Mouse (Mus musculus): ENCODE results near the gene Gigyf2. TPM values are rescaled to one million over a fixed set of nuclear protein-coding genes. Genes with fewer than 3 reads are reported as not detected.

The Gigyf2 gene
- polyA plus RNA-seq, 1 experiment from 2014 or later: 46.1 TPM

DNA sequence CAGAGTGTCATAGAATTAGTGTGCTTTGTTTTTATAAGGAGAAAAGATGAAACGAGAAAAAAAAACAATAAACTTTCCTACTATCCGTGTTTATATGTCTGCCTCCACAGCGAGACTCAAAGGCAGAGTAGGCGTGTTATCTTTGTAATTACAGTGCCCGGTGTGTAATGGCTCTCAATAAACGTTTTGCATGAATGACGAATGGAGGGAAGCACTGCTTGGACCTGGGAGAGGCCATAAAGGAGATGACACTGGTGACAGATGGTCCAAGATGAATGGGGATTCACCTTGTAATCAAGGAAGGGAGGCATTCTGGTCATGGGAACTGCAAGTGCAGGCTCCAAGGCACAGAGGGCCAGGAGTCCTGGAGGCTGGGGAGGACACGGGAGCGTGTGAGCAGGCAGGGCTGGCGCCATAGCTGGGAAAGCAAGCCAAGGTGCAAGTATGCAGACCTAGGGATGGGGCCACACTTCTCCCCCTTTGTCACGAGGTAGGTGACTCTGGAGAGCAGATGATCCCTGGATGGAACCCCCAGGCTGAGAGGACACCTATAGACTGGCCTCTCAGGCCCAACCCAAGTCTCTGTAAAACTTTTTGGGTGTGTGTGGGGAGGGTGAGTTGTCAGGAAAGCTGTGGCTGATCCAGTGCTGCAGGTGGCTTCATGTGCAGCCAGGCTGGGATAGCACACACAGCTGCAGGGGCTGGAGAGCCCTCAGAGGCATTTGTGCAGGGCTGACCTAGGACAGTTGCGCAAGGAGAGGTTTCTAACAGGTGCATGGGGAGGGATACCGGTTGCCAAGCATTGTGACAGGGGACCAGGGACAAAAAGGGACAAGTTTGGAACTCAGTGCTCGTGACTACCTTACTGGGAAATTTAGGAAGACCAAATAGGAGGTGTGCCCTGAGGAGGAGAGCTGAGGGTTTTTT, 26.2 kb upstream of the Gigyf2 start:
- WGBS: 76% methylated on average over 14 of the region's 14 CpGs
- no peak overlapping the region for H3K27ac ChIP-seq
- H3K4me3 ChIP-seq: no peak overlapping the region
- no peaks in the 10 kb centered on the region for H3K36me3 ChIP-seq
- DNase-seq (ENCODE audit: low spot score): no peak
- no peaks in the 10 kb centered on the region for H3K27me3 ChIP-seq (ENCODE audit: insufficient read depth, poor library complexity, severe bottlenecking)
- H3K9me3 ChIP-seq: no peaks in the 10 kb centered on the region
- 0 out of 2 replicates have a peak, but pooled peaks cover 6% of the 10 kb centered on the region for H3K4me1 ChIP-seq (replicated peaks)

DNA sequence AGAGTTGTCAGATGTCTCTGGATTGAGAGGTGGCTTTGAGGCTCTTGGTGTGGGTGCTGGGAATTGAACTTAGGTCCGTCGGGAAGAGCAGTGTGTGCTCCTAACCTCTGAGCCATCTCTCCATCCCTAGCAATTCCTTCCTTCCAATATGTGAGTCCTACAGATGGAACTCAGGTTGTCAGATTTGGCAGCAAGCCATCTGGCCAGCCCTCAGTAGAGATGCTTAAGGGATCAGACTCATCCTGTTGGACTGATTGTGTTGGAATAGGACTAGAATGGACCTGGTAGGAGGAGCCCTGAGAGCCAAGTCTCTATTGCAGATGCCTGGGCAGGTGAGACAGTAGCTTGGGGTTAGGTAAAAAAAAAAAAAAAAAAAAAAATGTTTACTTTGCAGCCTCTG, 24.8 kb upstream of the Gigyf2 start:
- Histone ChIP-seq H3K4me3 (no peak overlapping the region), H3K36me3 (no peaks in the 10 kb centered on the region), H3K27me3 (ENCODE audit: insufficient read depth, poor library complexity, severe bottlenecking) (no peaks in the 10 kb centered on the region), H3K9me3 (no peaks in the 10 kb centered on the region), H3K4me1 (replicated peaks) (0 out of 2 replicates have a peak, but pooled peaks cover 6% of the 10 kb centered on the region), H3K27ac (no peak overlapping the region)
- no peak for DNase-seq (ENCODE audit: low spot score)
- WGBS: 88% methylated on average over 2 of the region's 2 CpGs

GRCm38 (mm10) chr1:87308952-87309351, 17.8 kb upstream of the Gigyf2 start:
- Histone ChIP-seq H3K4me1 (replicated peaks) (peaks cover 12% of the 10 kb centered on the region; the same call in 1 of the 2 replicates), H3K9me3 (no peaks in the 10 kb centered on the region), H3K4me3 (no peak overlapping the region), H3K27ac (no peak overlapping the region), H3K36me3 (no peaks in the 10 kb centered on the region), H3K27me3 (ENCODE audit: insufficient read depth, poor library complexity, severe bottlenecking) (no peaks in the 10 kb centered on the region)
- WGBS: 89% methylated on average over 3 of the region's 3 CpGs
- DNase-seq (ENCODE audit: low spot score): no peak

DNA sequence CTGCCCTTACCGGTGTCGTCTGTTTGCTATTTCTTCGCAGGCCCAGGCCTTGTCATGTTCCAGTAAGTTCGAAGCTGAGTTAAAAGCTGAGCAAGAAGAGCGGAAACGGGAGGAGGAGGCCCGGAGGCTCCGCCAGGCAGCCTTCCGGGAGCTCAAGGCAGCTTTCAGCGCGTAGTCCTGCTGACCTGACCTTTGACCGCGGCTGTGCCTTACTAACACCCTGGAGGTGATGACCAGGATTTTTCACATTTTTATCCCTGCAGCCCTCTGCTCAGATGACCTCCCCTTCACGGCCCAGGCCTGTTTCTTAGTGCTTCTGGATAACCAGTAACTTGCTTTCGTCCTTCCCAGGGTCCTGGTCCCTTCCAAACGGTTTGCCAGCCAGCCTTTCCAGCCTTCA, 17.2 kb upstream of the Gigyf2 start:
- Histone ChIP-seq H3K4me1 (replicated peaks) (peaks cover 12% of the 10 kb centered on the region; the same call in 1 of the 2 replicates), H3K27ac (no peak overlapping the region), H3K36me3 (no peaks in the 10 kb centered on the region), H3K4me3 (no peak overlapping the region), H3K9me3 (no peaks in the 10 kb centered on the region), H3K27me3 (ENCODE audit: insufficient read depth, poor library complexity, severe bottlenecking) (no peaks in the 10 kb centered on the region)
- WGBS: 68% methylated on average over 16 of the region's 16 CpGs
- DNase-seq (ENCODE audit: low spot score): peak; percentile 31

DNA sequence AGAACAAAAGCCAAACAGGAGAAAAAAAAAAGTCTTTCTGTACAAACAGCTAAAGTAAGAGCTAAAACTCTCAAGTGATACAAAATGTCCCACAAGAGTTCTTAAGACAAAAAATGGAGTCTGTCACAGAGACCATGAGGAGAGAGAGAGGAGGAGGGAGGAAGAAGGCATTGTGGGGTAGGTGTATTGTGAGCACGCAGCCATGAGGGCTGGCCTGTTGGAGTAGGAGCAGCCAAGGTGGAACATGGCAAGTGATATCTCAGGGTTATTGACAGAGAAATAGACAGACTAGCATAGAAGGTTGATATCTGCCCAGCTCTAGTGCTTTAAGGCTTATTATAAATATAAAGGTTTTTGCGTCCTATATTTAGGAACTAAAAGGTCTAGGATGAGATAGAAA, 14.1 kb upstream of the Gigyf2 start:
- 86% methylated on average over 2 of the region's 2 CpGs for WGBS
- no peak for DNase-seq (ENCODE audit: low spot score)
- no peaks in the 10 kb centered on the region for H3K36me3 ChIP-seq
- H3K27me3 ChIP-seq (ENCODE audit: insufficient read depth, poor library complexity, severe bottlenecking): no peaks in the 10 kb centered on the region
- H3K4me1 ChIP-seq (replicated peaks): peaks cover 12% of the 10 kb centered on the region; the same call in 1 of the 2 replicates
- no peak overlapping the region for H3K4me3 ChIP-seq
- no peaks in the 10 kb centered on the region for H3K9me3 ChIP-seq
- H3K27ac ChIP-seq: no peak overlapping the region

GRCm38 (mm10) chr1:87313116-87313515, 13.7 kb upstream of the Gigyf2 start:
- H3K27ac ChIP-seq: no peak overlapping the region
- 83% methylated on average over 2 of the region's 2 CpGs for WGBS
- H3K27me3 ChIP-seq (ENCODE audit: insufficient read depth, poor library complexity, severe bottlenecking): no peaks in the 10 kb centered on the region
- no peaks in the 10 kb centered on the region for H3K36me3 ChIP-seq
- H3K9me3 ChIP-seq: no peaks in the 10 kb centered on the region
- no peak for DNase-seq (ENCODE audit: low spot score)
- peaks cover 12% of the 10 kb centered on the region; the same call in 1 of the 2 replicates for H3K4me1 ChIP-seq (replicated peaks)
- H3K4me3 ChIP-seq: no peak overlapping the region

GRCm38 (mm10) chr1:87313843-87314570, 12.8 kb upstream of the Gigyf2 start:
- DNase-seq (ENCODE audit: low spot score): no peak
- Histone ChIP-seq H3K36me3 (no peaks in the 10 kb centered on the region), H3K27me3 (ENCODE audit: insufficient read depth, poor library complexity, severe bottlenecking) (no peaks in the 10 kb centered on the region), H3K9me3 (peaks cover 5% of the 10 kb centered on the region; the same call in 1 of the 2 replicates), H3K4me1 (replicated peaks) (peaks cover 12% of the 10 kb centered on the region; the same call in 1 of the 2 replicates), H3K27ac (no peak overlapping the region), H3K4me3 (no peak overlapping the region)
- 88% methylated on average over 8 of the region's 8 CpGs for WGBS

- no peak overlapping the region for H3K27ac ChIP-seq
- H3K9me3 ChIP-seq: peaks cover 18% of the 10 kb centered on the region
- H3K4me3 ChIP-seq: no peak overlapping the region
- no peaks in the 10 kb centered on the region for H3K36me3 ChIP-seq
- 91% methylated on average over 2 of the region's 2 CpGs for WGBS
- DNase-seq (ENCODE audit: low spot score): no peak
- no peaks in the 10 kb centered on the region for H3K27me3 ChIP-seq (ENCODE audit: insufficient read depth, poor library complexity, severe bottlenecking)
- H3K4me1 ChIP-seq (replicated peaks): no peaks in the 10 kb centered on the region
Observed at GRCm38 (mm10) chr1:87315431-87315830, 11.4 kb upstream of the Gigyf2 start.

GRCm38 (mm10) chr1:87315894-87316293, 10.9 kb upstream of the Gigyf2 start:
- no peak for DNase-seq (ENCODE audit: low spot score)
- H3K36me3 ChIP-seq: no peaks in the 10 kb centered on the region
- 74% methylated on average over 2 of the region's 2 CpGs for WGBS

DNA sequence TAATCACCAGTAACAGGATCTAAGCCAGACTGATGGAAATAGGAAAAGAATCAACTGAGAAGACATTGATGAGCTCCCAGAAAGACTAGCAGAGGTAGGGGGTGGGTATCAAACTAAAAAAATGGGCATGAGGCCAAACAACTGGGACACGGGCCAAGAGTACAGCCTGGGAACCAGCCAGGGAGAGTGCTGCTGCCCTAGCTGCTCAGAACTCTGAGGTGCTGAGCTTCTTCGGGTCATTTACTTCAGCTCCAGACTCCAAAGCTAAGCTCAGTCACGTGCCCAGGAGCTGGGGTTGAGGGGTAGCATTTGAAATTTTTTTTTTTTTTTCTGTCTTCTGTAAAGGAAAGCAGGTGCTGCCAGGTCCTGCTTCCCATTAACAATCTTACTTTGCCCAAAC, 10.1 kb upstream of the Gigyf2 start:
- H3K36me3 ChIP-seq: no peaks in the 10 kb centered on the region
- no peak for DNase-seq (ENCODE audit: low spot score)
- peaks cover 30% of the 10 kb centered on the region for H3K9me3 ChIP-seq
- WGBS: 80% methylated on average over 3 of the region's 3 CpGs
- H3K4me1 ChIP-seq (replicated peaks): no peaks in the 10 kb centered on the region
- H3K27ac ChIP-seq: no peak overlapping the region
- no peak overlapping the region for H3K4me3 ChIP-seq
- H3K27me3 ChIP-seq (ENCODE audit: insufficient read depth, poor library complexity, severe bottlenecking): no peaks in the 10 kb centered on the region

More at GRCm38 (mm10) chr1:87315894-87316293, 10.9 kb upstream of the Gigyf2 start:
- H3K9me3 ChIP-seq: peaks cover 23% of the 10 kb centered on the region
- no peak overlapping the region for H3K4me3 ChIP-seq
- H3K27me3 ChIP-seq (ENCODE audit: insufficient read depth, poor library complexity, severe bottlenecking): no peaks in the 10 kb centered on the region
- no peak overlapping the region for H3K27ac ChIP-seq
- H3K4me1 ChIP-seq (replicated peaks): no peaks in the 10 kb centered on the region

DNA sequence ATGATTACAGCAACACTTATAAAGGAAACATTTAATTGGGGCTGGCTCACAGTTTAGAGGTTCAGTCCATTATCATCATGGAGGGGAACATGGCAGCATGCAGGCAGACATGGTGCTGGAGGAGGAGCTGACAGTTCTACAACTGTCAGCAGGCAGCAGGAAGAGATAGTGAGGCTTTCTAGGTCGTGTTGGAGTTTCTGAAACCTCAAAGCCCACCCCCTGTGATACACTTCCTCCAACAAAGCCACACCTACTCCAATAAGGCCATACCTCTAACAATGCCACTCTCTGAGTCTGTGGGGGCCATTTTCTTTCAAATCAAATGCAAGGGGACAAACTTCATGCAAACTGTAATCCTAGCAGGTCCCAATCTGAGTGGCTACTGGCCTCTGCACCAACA, 5.7 kb upstream of the Gigyf2 start:
- H3K27me3 ChIP-seq (ENCODE audit: insufficient read depth, poor library complexity, severe bottlenecking): no peaks in the 10 kb centered on the region
- no peak overlapping the region for H3K4me3 ChIP-seq
- H3K9me3 ChIP-seq: peaks cover 31% of the 10 kb centered on the region
- no peaks in the 10 kb centered on the region for H3K36me3 ChIP-seq
- no peak for DNase-seq (ENCODE audit: low spot score)
- no peaks in the 10 kb centered on the region for H3K4me1 ChIP-seq (replicated peaks)
- no peak overlapping the region for H3K27ac ChIP-seq
- WGBS: 0% methylated on average over 1 of the region's 1 CpGs

DNA sequence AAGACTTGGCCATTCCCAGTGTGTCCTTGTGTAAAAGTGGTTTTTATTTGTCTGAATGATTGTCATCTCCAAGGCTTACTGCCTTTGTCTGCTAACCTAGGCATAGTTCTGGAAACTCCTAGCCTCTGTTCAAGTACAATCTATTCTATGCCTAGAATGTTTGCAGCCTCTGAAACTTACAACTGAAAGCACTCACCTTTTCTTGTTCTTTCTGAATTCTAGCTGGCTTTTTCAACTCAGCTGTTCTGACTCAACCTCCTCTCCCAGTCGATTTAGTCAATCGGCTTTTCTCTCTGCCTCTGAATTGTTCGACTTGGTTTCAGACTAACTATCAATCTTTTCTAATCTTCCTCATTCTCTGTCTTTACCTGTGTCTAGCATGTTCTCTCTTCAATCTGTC, 4.0 kb upstream of the Gigyf2 start:
- Histone ChIP-seq H3K36me3 (no peaks in the 10 kb centered on the region), H3K9me3 (peaks cover 31% of the 10 kb centered on the region), H3K4me3 (no peak overlapping the region), H3K27me3 (ENCODE audit: insufficient read depth, poor library complexity, severe bottlenecking) (no peaks in the 10 kb centered on the region), H3K4me1 (replicated peaks) (peaks cover 4% of the 10 kb centered on the region), H3K27ac (no peak overlapping the region)
- 92% methylated on average over 3 of the region's 3 CpGs for WGBS
- no peak for DNase-seq (ENCODE audit: low spot score)

- H3K9me3 ChIP-seq: peaks cover 20% of the 10 kb centered on the region
- H3K27ac ChIP-seq: no peak overlapping the region
- H3K4me3 ChIP-seq: no peak overlapping the region
- H3K27me3 ChIP-seq (ENCODE audit: insufficient read depth, poor library complexity, severe bottlenecking): no peaks in the 10 kb centered on the region
- peaks cover 15% of the 10 kb centered on the region for H3K4me1 ChIP-seq (replicated peaks)
- DNase-seq (ENCODE audit: low spot score): no peak
- peaks cover 2% of the 10 kb centered on the region; the same call in 1 of the 2 replicates for H3K36me3 ChIP-seq
Observed at GRCm38 (mm10) chr1:87324649-87325048, 2.1 kb upstream of the Gigyf2 start.

Data from hindbrain, embryonic 10.5 days (tissue).